Mouse (Mus musculus) gastrocnemius, postnatal 25 days (tissue): ENCODE measurements around the gene Ogg1. TPM values are rescaled to one million over a fixed set of nuclear protein-coding genes. Genes with fewer than 3 reads are reported as not detected.

ENCODE experiments used
- DNase-seq: peaks from one replicate; pipeline ENCODE4 v3.0.0; 2022
- total RNA-seq, 2 experiments: library from RNA; stranded (reverse); gene quantifications; 1 replicate in 1 of 2; 2 replicates in 1 of 2; pipeline ENCODE4 v1.2.3; 2021

Gene Ogg1
- total RNA-seq, 2 experiments from 2014 or later: 4.0 to 6.0 TPM

DNA sequence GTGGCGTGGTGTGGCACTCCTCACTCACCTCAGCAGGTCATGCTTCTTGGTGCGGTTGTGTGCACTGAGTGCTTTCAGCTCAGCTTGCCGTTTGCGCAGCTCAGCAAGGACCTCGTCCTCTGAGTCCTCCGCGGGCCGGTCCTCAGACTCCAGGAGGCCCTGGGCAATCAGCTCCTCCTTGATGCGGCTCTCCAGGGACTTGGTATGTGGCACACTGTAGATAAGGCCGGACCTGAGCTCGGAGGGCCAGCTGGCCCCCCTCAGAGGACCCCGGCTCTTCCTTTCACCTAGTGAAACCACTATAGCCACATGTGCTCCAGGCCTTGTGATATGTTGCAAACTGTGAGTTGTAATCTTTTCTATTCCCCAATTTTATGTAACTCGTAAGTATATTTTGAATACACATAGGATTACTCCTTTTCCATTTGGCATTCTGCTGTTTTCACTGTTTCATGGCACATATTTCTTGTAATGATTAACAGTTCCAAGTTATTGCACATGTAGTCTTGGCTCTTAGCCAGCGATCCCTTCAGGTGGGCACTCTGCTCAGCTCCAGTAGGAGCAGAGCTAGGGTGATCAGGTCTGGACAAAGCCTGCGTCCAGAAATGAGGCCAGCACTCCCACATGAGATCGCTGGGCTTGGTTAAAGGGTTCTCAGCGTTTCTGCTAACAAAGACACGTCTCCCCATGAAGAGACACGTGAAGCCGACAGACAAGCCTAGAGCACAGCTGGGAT, 43.6 kb downstream of the Ogg1 start:
- DNase-seq: no peak

- no peak for DNase-seq
Observed at GRCm38 (mm10) chr6:113373491-113373890, 46.7 kb downstream of the Ogg1 start.

DNA sequence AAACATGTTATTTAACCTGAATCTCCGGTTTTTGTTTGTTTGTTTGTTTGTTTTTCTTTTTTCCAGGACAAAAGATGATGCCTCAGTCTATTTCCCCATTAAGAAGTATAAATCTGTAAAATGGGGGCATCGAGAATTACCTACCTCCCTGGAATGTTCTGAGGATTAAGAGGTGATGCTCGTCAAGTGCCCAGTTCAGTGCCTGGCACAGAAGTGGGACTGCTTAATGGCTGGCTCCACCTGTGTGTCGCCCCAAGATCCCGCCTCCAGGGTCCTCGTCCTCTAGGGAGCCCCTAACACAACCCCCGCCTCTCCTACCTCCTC, 50.4 kb downstream of the Ogg1 start:
- DNase-seq: no peak

DNA sequence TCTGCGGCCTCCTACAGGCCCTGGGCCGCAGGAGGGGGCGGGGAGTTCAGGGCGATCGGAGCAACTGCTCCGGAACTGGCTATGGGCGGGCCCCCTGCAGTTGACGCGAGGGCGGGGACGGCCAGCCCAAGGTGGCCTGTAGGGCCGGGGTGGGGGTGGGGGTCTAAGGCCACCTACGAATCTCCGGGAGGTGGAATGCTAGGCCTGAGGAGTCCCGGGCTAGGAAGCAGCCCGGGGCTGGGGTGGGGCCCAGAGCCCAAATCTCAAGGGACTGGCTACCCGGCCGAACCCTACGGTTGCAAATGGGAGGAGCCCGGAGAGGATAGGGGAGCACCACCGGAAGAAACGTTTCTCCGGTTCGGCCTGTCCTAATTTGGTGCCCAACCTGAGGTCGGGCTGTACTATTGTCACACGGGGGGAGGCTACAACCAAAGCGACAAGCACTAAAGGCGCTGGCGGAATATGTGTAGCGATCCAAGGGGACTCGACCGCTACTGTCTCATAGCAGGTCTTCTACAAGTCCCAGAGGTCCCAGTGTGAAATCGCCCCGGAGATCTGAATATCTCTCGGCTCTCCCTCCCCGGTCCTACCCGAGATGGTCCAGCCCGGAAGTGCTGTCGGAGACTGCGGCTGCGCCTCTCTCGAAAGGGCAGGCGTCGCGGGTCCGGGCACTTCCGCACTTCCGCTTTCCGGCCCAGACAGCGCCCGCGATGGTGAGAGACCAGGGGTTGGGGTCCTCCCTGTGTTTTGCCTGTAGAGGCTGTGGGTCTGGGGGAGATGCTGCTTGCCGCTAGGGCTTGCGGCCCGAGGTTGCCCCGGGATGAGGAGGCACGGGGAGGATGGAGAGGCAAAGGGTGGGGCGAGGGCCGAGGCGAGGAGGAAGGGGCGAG, 51.0 kb downstream of the Ogg1 start, which contains the start of the genes Tada3 and Arpc4:
Tada3 (minus strand) TSS at position 388 of the 890 bp plus-strand sequence.
Arpc4 (plus strand) TSS at position 620 of the 890 bp plus-strand sequence.
- DNase-seq: peak; percentile 91

- DNase-seq: no peak
Observed at GRCm38 (mm10) chr6:113379246-113379645, 52.5 kb downstream of the Ogg1 start.

DNA sequence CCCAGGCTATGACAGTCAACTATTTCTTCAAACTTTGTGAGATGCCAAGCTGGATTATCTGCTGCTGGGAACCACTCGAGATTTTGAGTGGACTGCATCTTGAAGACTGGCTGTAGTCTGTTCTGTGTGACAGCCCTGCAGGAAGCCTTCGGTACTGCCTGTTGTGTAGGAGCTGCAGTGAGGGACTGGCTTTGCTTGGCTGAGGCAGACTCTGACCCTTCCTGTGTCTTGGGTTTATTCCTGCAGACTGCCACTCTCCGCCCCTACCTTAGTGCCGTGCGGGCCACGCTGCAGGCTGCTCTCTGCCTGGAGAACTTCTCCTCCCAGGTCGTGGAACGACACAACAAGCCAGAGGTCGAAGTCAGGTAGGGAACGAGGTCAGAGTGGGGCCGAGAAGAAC, 53.7 kb downstream of the Ogg1 start:
- no peak for DNase-seq

GRCm38 (mm10) chr6:113384351-113384927, 57.7 kb downstream of the Ogg1 start:
- no peak for DNase-seq

Other genes starting within 250 kb of the Ogg1 start
- gene Setd5, start 249.6 kb upstream of the Ogg1 start, total RNA-seq: 10 to 100 TPM; 23.0 to 26.0 TPM
- under 1 TPM; 0.38 to 0.54 TPM for gene Lhfpl4, start 131.6 kb upstream of the Ogg1 start, total RNA-seq
- gene Mtmr14, start 89.1 kb upstream of the Ogg1 start, total RNA-seq: 10 to 100 TPM; 13.2 to 14.5 TPM
- gene Cpne9, start 44.7 kb upstream of the Ogg1 start, total RNA-seq: not detected
- 1 to 10 TPM; 7.8 to 8.3 TPM for gene Brpf1, start 19.8 kb upstream of the Ogg1 start, total RNA-seq
- gene Camk1, start 17.0 kb downstream of the Ogg1 start, total RNA-seq: 10 to 100 TPM; 29.7 to 36.4 TPM
- gene Tada3, start 50.9 kb downstream of the Ogg1 start, total RNA-seq: 10 to 100 TPM; 14.0 to 14.4 TPM
- 10 to 100 TPM; 48.4 to 55.3 TPM for gene Arpc4, start 51.1 kb downstream of the Ogg1 start, total RNA-seq
- 1 to 10 TPM; 1.6 to 1.7 TPM for gene Ttll3, start 62.3 kb downstream of the Ogg1 start, total RNA-seq
- 1 to 10 TPM; 8.0 to 9.7 TPM for gene Rpusd3, start 92.4 kb downstream of the Ogg1 start, total RNA-seq
- gene Cidec, start 108.8 kb downstream of the Ogg1 start, total RNA-seq: 10 to 100 TPM in 1 of 2 experiments, 1 to 10 TPM in 1; 1.1 to 67.8 TPM
- gene Jagn1, start 115.6 kb downstream of the Ogg1 start, total RNA-seq: 10 to 100 TPM; 27.6 to 29.8 TPM
- gene Il17re, start 131.5 kb downstream of the Ogg1 start, total RNA-seq: under 1 TPM in 1 of 2 experiments, not detected in 1; 0.16 TPM
- 1 to 10 TPM; 6.0 to 8.0 TPM for gene Il17rc, start 144.5 kb downstream of the Ogg1 start, total RNA-seq
- gene Creld1, start 156.3 kb downstream of the Ogg1 start, total RNA-seq: 10 to 100 TPM; 39.3 to 50.6 TPM
- gene Prrt3, start 175.0 kb downstream of the Ogg1 start, total RNA-seq: under 1 TPM in 1 of 2 experiments, not detected in 1; 0.08 TPM
- 10 to 100 TPM; 50.3 to 66.7 TPM for gene Emc3, start 204.7 kb downstream of the Ogg1 start, total RNA-seq
- under 1 TPM; 0.41 to 0.56 TPM for gene Fancd2, start 204.7 kb downstream of the Ogg1 start, total RNA-seq